Mouse (Mus musculus) fibroblast of lung, adult 2 months (primary cell): ENCODE measurements at regions not wholly inside any gene's neighbourhood (a gene's known extent, or its start where the extent isn't known, plus 50 kb on each side); places are given as distances from the start of the nearest gene placed in this dataset.
"Not testable (repeated sequence)": the region's sequence is repeated elsewhere in the genome, so short reads cannot be mapped to it uniquely, and the experiment has no call there.

ENCODE experiments used
- DNase-seq: peaks from one replicate; pipeline ENCODE4 v3.0.0-alpha.2; 2011; ENCODE audit warnings: low read depth

- DNase-seq, result no peak
Measured at GRCm38 (mm10) chr8:109311484-109312210, 182.2 kb upstream of the Pmfbp1 start.

- DNase-seq, result peak; percentile 0
Measured at GRCm38 (mm10) chr8:109312731-109313130, 181.1 kb upstream of the Pmfbp1 start.

- no peak for DNase-seq
Measured at GRCm38 (mm10) chr8:109320955-109321354, 172.9 kb upstream of the Pmfbp1 start.

- no peak for DNase-seq
Measured at GRCm38 (mm10) chr8:109323351-109323750, 170.5 kb upstream of the Pmfbp1 start.

GRCm38 (mm10) chr8:109324241-109324640 lies 169.6 kb upstream of the Pmfbp1 start:
- DNase-seq, result no peak

- DNase-seq, result no peak
Measured at GRCm38 (mm10) chr8:109336203-109336602, 157.6 kb upstream of the Pmfbp1 start.

GRCm38 (mm10) chr8:109338220-109338835 lies 155.5 kb upstream of the Pmfbp1 start:
- DNase-seq, result no peak

GRCm38 (mm10) chr8:109340647-109341046 lies 153.2 kb upstream of the Pmfbp1 start:
- not testable (repeated sequence) for DNase-seq

GRCm38 (mm10) chr8:109355168-109355567 lies 138.7 kb upstream of the Pmfbp1 start:
- no peak for DNase-seq

- no peak for DNase-seq
Measured at GRCm38 (mm10) chr8:109359396-109360051, 134.3 kb upstream of the Pmfbp1 start.

GRCm38 (mm10) chr8:109360081-109360715 lies 133.6 kb upstream of the Pmfbp1 start:
- DNase-seq, result no peak

GRCm38 (mm10) chr8:109360904-109361303 lies 132.9 kb upstream of the Pmfbp1 start:
- no peak for DNase-seq

GRCm38 (mm10) chr8:109361575-109362361 lies 132.1 kb upstream of the Pmfbp1 start:
- DNase-seq, result no peak

GRCm38 (mm10) chr8:109363185-109363845 lies 130.5 kb upstream of the Pmfbp1 start:
- DNase-seq, result no peak

GRCm38 (mm10) chr8:109373977-109374376 lies 119.8 kb upstream of the Pmfbp1 start:
- DNase-seq, result no peak

- DNase-seq, result no peak
Measured at GRCm38 (mm10) chr8:109384881-109385280, 108.9 kb upstream of the Pmfbp1 start.

- no peak for DNase-seq
Measured at GRCm38 (mm10) chr8:109395133-109395855, 98.5 kb upstream of the Pmfbp1 start.

GRCm38 (mm10) chr8:109399616-109400015 lies 94.2 kb upstream of the Pmfbp1 start:
- DNase-seq, result no peak

GRCm38 (mm10) chr8:109400192-109400591 lies 93.6 kb upstream of the Pmfbp1 start:
- DNase-seq, result no peak

GRCm38 (mm10) chr8:109407913-109408312 lies 85.9 kb upstream of the Pmfbp1 start:
- no peak for DNase-seq

- DNase-seq, result no peak
Measured at GRCm38 (mm10) chr8:109410531-109410930, 83.3 kb upstream of the Pmfbp1 start.
